Mouse (Mus musculus): Measurements from ENCODE around the gene Pgghg. TPM values are rescaled to one million over a fixed set of nuclear protein-coding genes. Genes with fewer than 3 reads are reported as not detected.
"Not testable (repeated sequence)": the region's sequence is repeated elsewhere in the genome, so short reads cannot be mapped to it uniquely, and the experiment has no call there.

Gene Pgghg
- polyA plus RNA-seq, 1 experiment: 20.5 TPM

DNA sequence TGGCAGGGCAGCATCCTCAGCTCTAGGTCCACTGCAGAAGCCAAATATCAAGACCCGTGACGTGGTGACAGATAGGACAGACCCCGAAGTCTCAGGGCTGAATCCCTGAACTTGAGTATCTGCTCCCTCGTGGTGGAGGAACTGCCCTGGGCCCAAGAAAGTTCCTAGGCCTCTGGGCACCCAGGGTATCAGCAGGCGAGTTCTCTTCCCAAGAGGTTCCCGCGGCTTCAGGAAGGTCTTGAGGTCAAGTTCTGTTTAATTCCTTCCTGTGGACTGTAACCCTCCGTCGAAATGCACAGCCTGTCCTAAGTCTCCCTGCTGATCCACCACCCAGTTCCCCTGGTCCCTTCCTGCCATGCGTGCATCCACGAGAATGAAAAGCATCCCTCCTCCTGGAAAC is 11.9 kb downstream of the Pgghg start:
- 61% methylated on average over 11 of the region's 11 CpGs for WGBS
- DNase-seq (ENCODE audit: low read depth, low spot score): no peak

DNA sequence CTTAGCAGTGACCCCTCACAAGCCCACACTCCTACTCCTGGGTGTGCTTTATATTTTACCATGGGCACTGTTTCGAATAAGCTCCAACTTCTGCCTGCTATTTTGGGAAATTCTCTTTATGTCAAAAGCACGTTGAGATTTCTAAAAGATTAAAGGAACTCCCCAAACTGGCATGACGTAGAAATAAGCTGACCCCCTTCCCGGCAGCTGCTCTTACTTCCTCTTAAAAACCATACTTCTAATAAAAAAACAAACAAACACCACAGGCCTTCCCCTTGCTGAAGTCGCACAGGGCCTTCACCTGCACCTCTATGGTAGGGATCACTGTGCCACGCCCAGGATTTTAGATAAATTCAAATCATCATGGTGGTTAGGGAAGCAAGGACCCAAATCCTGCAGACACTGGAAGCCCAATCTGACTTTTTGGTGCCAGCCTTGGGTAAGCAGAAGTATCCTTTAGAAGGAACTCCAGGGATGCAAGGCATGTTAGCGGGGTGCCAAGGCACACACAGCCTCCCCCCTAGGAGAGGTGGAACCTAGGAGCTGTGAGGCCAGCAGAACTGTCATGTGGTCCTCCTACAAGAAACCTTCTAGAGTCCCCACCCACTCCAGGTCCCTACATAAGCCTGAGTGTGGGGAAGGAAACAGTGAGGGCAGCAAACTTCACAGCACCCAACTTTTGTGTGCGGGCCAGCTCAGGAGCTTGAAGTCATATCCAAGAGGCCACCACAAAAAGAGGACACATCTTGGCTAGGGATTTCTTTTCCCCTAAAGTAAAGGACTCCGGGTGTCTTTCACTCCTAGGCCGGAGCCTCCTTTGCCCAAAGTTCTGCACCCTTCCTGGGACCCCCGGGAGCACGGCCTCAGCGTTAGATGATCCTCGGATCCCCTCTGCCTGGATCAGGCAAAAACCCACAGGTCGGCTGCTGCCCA is 12.9 kb downstream of the Pgghg start:
- 24% methylated on average over 15 of the region's 15 CpGs for WGBS
- DNase-seq (ENCODE audit: low read depth, low spot score): no peak

DNA sequence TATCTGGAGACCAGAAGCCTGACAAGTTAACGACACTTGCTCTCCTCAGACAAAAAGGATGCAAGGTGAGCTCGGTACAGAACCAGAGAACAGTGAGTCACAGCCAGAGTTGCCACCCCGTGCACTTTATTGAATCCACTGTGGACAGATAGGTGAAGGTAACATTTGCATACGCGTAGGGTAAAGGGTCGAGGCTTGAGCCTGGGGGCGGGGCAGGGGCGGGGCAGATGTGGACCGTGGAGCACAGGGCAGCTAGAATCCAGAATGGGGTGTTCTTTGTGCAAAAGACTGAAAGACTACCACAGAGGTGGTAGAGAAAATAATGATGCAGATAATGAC is 13.5 kb downstream of the Pgghg start:
- WGBS: 3% methylated on average over 9 of the region's 9 CpGs
- no peak for DNase-seq (ENCODE audit: low read depth, low spot score)

DNA sequence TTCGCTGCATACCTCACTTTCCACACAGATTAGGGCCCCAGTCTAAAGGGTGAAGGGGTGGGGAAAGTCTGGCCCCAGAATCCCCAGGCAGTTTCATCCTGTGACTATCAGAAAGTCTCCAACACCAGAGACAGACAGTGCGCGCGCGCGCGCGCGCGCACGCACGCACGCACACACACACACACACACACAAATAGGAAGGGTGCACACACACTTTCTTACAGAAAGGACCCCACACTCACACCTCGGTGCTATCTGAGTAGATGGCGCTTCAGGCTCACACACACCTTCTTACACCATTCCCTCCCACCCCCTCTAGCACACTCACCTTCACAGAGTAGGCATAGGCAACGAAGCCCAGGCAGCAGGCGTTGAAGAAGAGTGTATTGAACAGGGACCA is 14.2 kb downstream of the Pgghg start:
- 23% methylated on average over 17 of the region's 17 CpGs for WGBS
- no peak for DNase-seq (ENCODE audit: low read depth, low spot score)

DNA sequence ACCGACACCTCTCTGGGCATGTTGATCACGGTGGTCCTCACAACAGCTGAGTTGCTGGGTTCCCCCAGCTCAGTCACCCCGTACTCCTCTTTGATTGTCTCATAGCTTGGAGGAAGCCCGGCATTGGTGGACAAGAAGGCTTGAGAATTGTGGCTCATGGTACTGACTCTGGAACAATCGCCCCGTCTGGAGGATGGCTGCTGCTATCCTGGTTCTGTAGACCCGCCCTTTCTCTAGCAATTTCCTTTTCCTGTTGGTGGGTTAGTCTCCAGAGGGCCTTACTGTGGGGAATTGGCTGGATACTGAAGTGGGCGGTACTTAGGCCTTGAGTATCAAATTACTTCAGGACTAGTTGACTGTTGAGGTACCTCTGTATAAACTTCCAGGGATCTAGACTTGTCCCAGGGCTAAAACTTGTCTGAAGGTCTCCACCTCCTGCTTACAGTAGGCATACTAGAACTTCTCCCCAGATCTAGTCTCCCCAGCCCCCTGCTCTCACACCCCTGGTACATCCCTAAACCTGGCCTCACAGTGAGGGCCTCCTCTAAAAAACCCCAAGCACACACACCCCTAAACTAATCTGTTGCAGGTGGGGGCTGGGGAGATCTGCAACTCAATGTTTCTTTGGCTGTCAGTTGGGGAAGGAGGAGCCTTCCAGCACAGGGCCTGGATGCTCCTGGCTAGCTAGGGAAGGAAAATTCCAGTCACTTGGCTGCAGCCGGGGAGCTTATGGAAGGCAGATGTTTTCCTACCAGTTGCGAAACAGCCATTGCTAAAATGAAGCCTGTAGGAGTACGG is 14.8 kb downstream of the Pgghg start, which contains the start of the genes Gm45717 and Ifitm2:
TSS of gene Gm45717 (minus strand) at position 180 of the 798 bp plus-strand sequence.
TSS of gene Ifitm2 (minus strand) at position 230 of the 798 bp plus-strand sequence.
- WGBS: 4% methylated on average over 11 of the region's 11 CpGs
- peak; percentile 91 for DNase-seq (ENCODE audit: low read depth, low spot score)

DNA sequence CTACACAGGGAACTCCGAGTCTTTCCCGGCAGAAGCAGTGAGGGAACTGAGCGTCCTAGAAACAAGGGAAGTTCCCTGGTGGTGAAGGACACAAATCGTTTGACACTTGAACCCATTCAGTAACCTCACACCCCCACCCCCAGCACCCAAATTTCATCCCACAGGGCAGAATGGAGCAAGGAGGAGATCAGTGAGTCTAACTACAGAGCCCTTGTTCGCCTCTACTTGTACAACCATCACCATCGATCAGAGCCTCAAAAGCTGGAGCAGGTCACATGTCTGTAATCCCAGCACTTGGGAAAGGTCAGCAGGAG is 15.3 kb downstream of the Pgghg start:
- DNase-seq (ENCODE audit: low read depth, low spot score): no peak
- 24% methylated on average over 6 of the region's 6 CpGs for WGBS

DNA sequence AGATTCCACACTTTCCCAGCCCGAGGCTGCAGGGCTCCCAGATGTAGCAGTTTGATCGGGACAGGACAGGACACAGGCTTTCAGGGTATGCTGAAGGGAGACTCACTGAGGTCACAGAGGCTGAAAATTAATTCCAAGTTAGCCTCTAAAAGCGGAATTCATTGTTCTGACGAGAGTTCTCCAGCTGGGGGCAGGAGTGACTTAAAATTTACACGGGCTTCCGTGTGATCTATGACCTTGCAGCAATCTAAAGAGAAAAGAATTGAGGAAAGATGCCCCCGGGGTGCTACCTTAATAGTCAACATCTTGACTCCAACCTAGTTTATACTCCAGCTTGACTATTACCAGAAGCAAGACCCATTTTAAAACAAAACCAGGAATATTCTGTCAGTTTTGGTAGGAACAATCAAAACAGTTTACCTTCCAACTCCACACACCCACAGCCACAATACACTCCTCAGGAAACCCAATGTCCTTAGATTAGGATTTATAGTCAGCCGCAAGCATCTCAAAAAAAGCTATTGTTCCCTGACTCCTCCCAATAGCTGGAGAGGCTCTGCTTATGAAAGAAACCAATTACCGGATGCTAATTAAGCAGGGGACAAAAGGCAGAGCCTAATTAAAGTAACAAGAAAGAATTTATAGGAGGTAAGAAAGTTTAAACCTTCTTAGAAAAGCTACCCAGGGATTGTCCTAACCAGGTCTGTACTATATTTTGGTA is 18.1 kb downstream of the Pgghg start:
- 15% methylated on average over 9 of the region's 9 CpGs for WGBS
- no peak for DNase-seq (ENCODE audit: low read depth, low spot score)

DNA sequence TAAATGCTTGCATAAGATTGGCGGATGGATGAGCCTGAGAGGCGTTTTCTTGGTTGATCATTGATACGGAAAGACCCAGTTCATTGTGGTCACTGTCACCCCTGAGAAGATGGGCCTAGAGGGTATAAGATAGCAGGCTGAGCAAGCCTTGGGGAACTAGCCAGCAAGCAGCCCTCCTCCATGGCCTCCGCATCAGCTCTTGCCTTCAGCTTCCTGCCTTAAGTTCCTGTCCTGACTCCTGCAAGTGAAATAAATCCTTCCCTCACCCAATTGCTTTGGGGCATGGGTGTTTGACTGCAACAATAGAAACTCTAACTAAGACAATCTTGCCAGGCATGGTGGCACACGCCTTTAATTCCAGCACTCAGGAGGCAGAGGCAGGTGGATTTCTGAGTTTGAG is 18.8 kb downstream of the Pgghg start:
- no peak for DNase-seq (ENCODE audit: low read depth, low spot score)
- 80% methylated on average over 5 of the region's 5 CpGs for WGBS

DNA sequence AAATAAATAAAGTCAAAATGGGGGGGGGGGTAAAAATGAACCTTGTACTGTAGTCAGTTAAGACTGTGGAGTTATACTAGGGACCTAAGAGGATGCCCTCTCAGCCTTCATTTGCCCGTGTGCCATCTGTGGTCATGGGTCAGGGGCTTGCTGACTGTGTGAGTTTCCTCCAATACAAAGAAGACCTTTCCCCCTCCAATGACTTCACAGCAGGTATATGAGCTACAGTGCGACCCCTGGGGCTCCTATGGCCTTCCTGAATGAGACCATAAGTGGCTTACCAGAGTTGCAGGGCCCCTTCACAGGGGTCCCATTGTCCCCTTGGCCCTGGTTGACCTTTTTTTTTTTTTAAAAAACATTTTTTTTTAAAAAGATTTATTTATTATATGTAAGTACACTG is 20.2 kb downstream of the Pgghg start:
- DNase-seq (ENCODE audit: low read depth, low spot score): no peak
- 91% methylated on average over 2 of the region's 2 CpGs for WGBS

DNA sequence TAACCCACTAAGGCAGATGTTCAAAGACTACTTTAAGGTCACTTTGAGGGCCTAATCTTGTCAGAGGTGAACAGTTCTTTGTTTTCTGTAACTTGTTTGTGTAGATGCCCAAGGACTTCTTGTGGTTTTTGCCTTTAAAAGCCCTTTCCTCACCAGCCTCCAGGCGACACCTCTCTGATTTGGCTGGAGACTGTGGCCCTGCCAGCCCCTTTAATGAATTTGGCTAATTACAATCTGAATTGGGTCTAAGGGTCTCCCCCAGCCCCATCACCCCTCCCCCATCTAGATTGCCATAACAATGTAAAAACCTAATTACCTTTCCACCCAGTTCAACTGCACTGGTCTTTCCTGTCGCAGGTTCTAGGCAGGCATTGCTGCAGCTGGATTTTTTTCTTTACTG is 21.5 kb downstream of the Pgghg start:
- no peak for DNase-seq (ENCODE audit: low read depth, low spot score)
- WGBS: 92% methylated on average over 2 of the region's 2 CpGs

DNA sequence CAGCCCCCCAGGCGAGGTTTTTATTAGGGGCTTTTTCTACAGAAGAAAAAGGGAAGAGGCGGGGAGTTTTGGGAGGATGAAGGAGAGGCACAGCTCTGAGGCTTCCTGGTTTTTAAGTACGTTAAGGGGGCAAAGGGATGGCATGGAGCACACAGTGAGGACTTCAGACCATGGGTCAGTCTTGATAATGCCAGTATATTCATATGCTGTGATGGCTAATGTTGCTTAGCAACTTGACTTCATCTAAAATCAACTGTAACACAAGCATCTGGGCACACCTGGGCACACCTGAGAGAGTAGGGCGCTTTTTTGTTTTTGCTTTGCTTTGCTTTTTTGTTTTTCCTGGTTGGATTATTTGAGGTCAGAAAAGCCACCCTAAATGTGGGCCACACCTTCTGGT is 25.7 kb downstream of the Pgghg start, which contains the start of gene Ifitm1:
TSS of gene Ifitm1 (plus strand) at position 301 of the 400 bp plus-strand sequence.
- 93% methylated on average over 4 of the region's 4 CpGs for WGBS
- DNase-seq (ENCODE audit: low read depth, low spot score): no peak

DNA sequence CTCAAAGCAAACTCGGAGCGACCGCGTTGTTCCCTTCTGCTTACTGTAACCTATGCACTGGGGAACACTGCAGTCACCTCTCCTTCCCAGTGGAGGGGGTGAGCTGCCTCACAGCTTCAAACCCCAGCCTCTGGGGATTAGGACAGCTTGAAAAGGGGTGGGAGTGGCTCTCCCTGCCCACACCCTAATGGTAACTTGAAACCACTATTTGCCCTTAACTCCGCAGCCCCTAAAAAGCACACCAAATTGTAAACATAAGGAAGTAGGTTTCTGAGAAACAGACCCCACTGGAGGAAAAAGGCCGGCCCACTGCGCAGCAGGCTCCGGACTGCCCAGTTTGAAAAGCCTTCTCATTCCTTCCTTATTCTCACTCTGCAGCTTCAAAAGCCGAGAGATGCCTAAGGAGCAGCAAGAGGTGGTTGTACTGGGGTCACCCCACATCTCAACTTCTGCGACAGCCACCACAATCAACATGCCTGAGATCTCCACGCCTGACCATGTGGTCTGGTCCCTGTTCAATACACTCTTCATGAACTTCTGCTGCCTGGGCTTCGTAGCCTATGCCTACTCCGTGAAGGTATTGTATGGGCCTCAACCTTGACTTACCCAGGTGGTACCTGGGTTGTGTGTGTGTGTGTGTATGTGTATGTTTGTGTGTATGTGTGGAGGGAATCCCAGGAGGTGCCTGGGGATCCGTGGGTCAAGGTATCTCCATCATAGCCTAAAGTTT is 26.8 kb downstream of the Pgghg start:
- WGBS: 52% methylated on average over 14 of the region's 14 CpGs

DNA sequence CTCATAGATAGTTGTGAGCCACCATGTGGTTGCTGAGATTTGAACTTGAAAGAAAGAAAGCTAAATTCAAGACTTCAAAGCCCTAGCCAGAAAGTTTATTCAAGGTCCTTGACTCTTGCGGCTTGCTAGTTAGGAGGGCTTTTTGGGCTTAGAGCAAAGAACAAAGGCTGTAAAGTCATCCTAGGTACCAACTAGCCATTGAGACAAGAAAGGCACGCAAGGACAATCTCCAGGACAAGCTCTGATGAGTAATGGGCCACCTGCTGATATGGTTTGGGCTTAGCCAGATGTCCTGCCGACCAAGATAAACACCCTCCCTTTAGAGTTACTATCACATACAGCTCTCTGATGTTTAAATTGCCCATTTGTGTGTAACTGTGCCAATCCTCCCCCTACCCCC is 27.5 kb downstream of the Pgghg start:
- DNase-seq (ENCODE audit: low read depth, low spot score): not testable (repeated sequence)
- WGBS: 40% methylated on average over 3 of the region's 3 CpGs

More for the DNA sequence above, 26.8 kb downstream of the Pgghg start:
- no peak for DNase-seq (ENCODE audit: low read depth, low spot score)

DNA sequence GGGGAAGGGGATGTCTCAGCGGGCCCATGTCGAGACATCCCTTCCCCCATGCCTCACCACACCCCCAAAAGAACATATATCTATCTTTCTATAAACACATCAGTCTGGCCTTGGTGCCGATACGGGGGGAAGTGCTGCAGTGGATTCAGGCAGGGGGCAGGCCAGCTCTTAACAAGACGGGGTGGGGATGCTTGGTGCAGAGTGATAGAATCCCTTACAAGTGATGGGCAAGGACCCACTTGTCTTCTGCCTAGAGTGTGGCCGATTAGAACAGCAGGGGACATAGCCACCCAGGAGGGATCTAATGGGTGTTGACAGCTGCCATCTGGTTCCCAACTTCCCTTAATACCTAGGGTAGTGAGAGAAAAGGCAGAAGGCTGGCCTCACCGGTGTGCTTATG is 29.7 kb downstream of the Pgghg start:
- DNase-seq (ENCODE audit: low read depth, low spot score): no peak
- WGBS: 64% methylated on average over 7 of the region's 7 CpGs

DNA sequence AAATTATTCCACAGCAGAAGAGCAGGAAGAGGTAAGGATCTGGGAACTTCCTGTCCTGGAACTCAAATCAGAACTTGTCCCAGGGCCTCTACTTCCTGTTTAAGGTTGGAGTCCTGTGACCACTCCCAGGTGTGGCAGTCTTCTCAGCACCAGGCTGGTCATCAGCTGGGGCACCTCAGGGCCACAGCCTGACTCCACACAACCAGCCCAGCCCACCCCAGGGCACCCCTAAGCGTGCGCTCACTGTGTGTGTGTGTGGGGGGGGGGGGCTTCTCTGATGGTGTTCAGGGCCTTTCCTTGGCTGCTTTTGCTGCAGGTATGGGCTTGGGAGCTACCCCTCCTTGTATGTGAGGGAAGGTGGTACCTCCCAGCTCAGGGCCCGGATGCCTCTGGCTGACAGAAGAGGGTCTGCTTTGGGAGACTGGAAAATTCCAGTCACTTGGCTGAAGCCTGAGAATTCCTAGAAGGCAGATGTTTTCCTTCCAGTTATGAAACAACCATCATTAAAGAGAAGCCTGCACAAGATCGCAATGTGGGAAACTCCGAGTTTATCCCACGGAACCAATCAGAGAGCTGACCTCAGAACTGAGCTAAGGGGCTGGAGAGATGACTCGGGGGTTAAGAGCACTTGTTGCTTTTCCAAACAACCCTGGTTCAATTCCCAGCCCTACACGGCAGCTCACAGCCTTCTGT is 30.4 kb downstream of the Pgghg start:
- no peak for DNase-seq (ENCODE audit: low read depth, low spot score)
- WGBS: 65% methylated on average over 8 of the region's 8 CpGs

DNA sequence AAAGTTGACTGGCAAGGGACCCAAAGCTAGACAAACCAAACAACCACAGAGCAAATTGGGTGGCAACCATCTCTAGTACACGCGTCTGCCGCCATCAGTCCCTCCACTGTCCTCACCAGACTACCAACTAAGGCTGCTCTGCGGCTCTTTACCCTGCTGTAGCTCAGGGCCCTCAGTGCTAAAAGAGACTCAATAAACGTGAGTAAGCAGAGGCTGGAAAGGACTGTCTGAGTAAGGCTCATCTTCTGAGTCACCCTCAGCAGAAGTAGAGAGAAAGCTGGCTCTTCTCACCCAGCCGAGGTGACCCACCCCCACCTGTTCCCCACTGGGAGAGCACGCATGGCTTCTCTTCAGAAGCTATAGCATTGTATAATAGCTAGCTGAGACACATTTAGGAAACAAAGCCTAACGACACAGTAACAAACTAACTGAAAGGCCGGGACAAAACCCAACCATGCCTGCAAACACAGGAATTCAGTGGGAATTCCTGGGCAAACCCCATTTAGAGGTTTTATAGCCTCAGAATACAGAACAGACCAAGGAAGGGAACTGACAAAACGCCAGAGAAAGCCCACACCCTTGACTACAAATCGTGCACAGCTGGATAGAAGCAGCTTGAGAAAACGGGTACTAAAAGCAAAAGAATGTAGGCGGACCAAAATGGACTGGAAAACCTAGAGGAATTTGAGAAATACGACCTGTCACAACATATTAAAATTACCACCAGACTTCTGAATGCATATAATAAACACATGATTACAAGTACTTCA is 32.4 kb downstream of the Pgghg start:
- 38% methylated on average over 14 of the region's 14 CpGs for WGBS
- no peak for DNase-seq (ENCODE audit: low read depth, low spot score)

DNA sequence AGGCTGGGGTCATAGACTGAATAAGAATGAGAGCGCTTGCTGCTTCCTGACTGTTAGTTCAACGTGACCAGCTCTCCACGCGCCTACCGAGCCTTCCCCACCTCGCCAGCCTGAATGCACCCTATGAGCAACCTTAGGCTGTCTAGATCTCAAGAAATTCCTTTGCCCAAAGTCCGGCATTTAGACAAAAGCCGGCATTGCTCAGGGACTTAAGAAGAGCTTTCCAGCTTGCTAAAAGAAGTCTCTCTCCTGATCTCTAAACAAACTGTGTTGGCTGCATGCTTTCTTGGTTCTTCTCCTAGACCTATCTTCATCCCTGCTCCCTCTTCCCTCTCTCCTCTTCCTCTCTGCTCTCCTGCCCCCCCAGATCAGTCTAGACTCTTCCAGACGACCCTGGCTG is 33.7 kb downstream of the Pgghg start:
- no peak for DNase-seq (ENCODE audit: low read depth, low spot score)
- 63% methylated on average over 9 of the region's 9 CpGs for WGBS

DNA sequence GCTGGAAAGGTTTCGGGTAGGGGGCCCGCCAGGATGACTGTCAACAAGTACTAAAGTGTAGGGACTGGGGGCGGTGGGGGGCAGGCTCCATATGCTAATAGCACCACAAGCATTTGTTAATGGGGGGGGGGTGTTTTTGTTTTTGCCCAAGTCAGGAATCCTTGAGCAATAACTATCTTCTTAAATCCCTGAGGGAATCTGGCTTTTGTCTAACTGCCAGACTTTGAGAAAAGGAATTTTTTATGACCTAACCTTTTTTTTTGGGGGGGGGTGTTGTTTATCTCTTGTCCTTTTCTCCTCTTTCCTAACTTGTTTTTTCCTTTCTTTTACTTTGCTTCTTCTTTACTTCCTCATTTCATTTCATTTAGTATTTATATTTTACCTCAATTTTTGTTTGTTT is 34.3 kb downstream of the Pgghg start:
- no peak for DNase-seq (ENCODE audit: low read depth, low spot score)
- WGBS: 73% methylated on average over 3 of the region's 3 CpGs
